Mouse (Mus musculus): ENCODE measurements around the gene Yy2.

- no peak for TF ChIP-seq ZC3H11A (IDR thresholded peaks at IDR 0.05; ENCODE audit: borderline replicate concordance, low read depth, low read length)
- no peak for TF ChIP-seq ZNF384 (IDR thresholded peaks at IDR 0.05; ENCODE audit: low read depth, low read length)
- TF ChIP-seq HCFC1 (IDR thresholded peaks at IDR 0.05; ENCODE audit: borderline replicate concordance, insufficient read depth, low read length): no peak
Observed at GRCm38 (mm10) chrX:157547082-157547481, 21.7 kb downstream of the Yy2 start.

Data from ES-E14 (cell line).